Mouse (Mus musculus): ENCODE results near the gene Adcy4.
A peak's percentile ranks its signal among the peaks of the same experiment; 100 is the strongest.

Gene Adcy4

DNA sequence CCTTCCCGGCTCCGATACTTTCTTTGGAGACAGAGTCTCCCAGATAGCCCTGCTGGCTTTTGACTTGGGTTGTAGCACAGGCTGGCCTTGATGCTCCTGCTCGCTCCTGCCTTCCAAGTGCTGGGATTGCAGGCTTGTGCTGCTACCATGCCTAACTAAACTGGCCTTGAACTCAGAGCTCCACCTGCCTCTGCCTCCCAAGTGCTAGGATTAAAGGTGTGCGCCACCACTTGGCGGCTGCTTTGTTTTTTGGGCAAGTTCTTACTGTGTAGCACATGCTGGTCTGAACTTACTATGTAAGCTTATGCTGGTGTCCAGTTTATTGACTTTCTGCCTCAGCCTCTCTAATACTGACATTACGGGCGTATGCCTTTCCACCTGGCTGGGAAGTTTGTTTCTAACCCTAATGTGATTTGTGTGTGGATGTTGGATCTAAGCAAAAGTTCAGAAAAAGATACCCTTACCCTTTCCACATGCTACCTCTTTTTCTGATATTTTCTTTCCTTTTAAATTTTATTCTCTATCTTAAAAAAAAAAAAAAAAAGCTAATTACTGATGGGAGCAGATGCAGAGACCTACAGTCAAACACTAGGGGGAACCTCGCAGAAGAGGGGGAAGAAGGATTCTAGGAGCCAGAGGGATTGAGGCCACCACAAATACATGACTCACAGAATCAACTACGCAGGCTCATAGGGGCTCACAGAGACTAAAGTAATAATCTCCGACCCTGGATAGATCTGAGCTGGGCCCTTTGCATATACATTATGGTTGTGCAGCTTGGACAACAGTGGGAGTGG, 36.6 kb downstream of the Adcy4 start:
- DNase-seq = no peak

DNA sequence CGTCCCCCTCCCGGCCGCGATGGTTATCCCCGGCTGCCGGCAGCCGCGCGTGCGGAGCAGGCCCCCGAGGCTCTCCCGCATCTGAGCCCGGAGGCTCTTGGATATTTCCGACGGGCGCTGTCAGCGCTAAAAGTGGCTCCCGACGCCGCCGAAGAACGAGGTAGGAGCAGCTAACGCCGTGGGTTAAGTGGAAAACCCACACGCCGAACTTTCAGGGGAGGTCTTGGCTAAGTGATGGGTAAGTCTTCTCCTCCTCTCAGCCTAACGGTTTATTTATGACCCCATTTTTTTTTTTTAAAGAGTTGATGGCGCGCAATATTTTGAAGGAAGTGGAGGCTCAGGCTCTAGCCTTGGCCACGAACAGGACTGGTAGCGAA, 38.0 kb downstream of the Adcy4 start:
- DNase-seq = no peak

DNA sequence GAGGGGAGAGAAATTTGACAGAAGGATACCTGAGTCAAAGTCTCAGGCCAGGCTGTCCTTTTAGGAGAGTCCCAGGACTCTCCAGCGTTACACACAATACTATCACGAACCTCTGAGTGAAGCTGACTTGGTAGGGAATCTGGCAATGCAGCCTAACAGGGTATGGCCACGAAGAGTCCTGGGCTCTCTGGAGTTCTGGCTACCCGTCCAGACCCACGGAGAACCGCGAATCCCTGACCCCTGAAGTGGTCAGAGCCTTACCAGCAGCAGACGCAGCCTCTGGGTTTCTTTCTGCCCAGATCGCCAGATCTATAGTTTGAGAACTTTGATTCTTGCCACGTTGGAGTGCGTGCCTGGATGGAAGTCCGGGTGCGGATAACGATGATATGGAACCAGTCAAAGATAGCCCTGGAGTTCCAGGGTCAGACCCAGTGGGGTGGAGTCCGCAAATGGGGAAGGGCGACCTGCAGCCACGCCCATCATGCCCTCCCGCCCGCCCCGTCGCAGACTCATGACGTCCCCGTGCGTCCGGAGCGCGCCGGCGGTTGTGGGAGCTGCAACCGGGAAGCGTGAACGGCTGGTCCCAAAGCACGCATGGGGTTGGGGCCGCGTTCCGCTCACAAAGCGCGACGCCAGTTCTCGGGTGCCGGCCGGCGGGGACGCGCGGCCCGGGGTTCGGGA, 38.6 kb downstream of the Adcy4 start, which contains the start of the genes Dhrs1 and Nop9:
Dhrs1 (minus strand) TSS at position 511 of the 681 bp plus-strand sequence.
Nop9 (plus strand) TSS at position 514 of the 681 bp plus-strand sequence.
- DNase-seq = peak; percentile 82

DNA sequence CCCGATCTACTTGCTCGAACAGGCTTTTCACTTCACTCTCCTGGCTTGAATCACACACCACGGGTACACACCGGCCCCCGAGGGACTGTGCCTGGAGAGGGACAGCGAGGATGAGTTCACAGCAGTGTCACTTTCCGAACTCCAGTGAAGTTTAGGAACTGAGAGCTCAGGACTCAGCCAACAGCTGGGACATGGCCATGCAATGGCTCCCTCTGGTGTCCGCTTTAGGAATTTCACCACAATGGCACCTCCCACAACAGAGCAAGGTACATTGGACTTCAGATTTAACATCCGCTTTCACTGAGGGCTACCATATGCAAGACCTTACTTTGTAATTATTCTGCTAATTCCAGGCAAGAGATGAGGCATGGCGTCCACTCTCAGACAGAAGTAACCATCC, 40.2 kb downstream of the Adcy4 start:
- DNase-seq = peak; percentile 67

DNA sequence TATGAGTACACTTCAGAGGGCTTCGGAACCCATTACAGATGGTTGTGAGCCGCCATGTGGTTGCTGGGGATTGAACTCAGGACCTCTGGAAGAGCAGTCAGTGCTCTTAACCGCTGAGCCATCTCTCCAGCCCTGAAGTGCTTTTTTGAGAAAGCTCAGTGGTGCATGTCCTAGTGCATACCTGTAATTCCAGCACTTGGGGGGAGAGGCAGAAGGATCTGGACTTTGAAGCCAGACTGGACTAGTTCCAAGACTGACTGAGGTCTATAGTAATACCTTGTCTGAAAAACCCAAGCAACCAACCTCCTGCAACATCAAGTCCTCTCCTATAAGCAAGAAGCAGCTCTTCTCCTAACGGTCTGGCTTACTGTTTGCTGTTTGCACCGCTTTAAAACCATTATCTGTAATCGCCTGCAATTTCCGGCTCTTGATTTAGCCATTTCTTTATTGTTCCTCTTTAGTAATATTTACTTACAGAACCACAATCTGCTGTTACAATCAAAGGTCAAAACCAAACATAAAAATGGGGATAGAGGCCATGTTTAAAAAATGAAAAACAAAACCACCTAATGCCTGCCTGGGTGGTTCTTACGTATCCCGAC, 46.7 kb downstream of the Adcy4 start:
- DNase-seq = no peak

GRCm38 (mm10) chr14:55735758-55736157, 48.1 kb downstream of the Adcy4 start:
- no peak for DNase-seq

DNA sequence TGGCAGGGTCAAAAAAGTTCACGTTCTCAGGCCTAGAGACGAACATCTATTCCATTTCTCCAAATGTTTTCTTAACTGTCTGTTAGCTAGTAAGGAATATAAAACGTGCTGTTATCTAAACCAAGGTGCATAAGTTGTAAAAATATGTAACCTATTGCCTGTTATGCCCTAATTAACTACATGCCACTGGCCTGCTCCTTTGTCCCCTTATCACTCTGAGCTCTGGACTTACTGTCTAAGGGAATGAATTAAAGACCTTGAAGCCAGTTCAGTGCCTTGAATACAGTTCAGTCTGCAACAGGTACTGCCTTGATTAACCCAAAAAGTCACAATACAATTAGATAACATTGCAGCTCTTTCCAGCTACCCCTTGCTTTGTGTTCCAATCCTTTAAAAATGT, 48.6 kb downstream of the Adcy4 start:
- DNase-seq = no peak

DNA sequence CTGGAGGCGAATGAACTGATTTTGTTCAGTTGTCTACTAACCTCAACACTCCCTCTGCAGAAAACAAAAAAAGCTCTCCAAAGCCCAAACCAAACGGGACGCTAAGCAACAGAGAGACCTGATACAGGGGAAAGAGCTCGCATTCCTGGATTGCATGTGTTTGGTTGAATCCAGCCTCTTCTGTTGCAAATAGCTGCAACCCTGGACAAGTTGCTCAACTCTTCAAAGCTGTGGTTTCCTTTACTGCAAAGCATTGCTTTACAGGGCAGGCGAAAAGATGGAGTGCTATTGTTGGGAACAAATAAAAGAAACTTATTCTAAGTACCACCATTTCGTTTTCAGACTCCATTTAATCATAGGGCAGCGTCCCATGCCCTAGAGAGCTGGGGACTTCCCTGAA, 49.0 kb downstream of the Adcy4 start:
- no peak for DNase-seq

GRCm38 (mm10) chr14:55733889-55734288, 50.0 kb downstream of the Adcy4 start:
- no peak for DNase-seq

GRCm38 (mm10) chr14:55730531-55731032, 53.3 kb downstream of the Adcy4 start:
- DNase-seq = no peak

DNA sequence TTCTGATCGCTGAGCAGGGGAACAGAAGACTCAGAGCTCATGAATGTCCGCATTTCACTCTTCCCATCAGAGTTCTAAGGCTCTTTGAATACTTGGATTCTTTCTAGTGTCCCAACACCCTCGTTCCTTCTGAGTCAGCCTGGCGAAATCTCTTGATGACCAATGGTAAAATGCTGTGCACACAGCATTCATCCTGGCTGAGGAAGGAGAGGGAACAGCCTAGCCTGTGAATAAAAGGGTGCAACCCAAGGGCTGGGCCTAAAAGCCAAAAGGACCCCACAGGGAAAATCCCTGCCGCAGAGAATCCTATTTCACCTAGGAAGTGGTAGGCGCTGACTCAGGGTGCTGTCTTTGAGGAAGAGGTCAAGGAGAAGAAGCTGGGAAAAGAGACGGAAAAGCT, 53.8 kb downstream of the Adcy4 start:
- no peak for DNase-seq

DNA sequence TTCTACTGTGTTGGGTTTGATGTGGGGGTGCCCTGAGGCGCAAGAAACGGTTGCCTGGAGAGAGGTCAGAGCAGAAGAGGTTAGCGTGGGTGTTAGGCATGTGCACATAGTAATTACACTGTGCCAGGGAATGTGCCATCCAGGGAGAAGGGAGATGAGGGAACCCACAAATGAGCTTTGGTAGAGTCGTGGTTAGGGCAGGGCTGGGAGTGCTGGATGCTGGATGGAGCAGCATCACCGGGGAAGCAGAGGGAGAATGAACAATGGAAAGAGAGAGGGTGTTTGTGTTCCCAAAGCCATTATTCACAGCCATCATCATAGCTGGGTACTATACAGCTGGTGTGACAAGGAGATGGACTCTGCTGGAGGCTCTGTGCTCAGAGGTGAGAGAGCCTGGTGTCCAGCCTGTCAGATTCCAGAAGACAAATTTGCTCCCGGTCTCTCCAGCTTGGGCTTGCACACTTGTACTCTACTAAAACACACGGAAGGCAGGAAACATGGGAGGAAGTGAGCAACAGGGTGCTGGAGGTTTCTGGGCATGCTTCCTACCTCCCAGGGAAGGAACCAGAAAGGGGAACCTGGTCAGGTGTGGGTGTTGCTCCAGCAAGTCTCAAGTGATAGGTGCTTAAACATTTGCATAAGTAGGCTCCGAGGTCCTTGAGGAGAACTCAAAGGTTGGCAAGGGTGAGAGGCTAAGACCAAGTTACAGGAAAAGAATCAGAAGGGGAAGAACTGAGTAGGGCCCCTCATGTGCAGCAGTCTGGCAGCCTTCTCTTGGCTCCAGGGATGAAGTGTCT, 55.8 kb downstream of the Adcy4 start:
- no peak for DNase-seq

DNA sequence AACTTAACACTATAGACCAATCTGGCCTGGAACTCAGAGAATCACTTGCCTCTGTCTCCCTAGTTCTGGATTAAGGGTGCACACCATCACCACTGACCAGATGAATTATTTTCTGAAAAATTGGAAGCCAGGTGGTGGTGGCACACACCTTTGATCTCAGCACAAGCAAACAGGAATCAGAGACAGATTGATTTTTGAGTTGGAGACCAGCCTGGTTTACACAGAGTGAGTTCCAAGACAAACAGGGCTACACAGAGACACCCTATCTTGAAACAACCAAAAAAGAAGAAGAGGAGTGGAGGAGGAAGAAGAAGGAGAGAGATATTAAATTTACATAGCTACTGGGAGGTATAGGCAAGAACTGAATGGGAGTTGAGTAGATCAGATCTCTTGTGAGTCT, 57.6 kb downstream of the Adcy4 start:
- DNase-seq = no peak

DNA sequence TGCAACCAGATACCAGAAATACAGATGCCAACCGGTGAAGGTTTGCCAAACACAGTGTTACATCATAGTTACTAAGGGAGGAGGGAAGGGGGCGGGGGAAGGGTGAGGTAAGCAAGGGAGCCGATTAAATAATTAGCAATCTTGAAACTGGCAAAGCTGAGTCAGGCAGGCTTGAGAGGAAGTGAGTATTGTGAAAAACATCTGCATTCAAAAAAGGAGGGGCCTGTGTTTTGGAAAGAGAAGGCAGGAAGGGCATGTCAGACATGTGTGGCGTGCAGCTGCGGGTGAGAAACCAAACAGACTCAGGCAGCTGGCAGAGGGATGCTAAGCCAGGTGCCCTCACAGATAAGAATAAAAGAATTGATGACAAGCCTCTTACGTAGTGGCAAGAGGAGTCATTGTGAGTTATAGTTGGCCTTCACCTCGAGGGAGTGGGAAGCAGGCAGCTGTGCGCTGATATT, 59.5 kb downstream of the Adcy4 start:
- no peak for DNase-seq

DNA sequence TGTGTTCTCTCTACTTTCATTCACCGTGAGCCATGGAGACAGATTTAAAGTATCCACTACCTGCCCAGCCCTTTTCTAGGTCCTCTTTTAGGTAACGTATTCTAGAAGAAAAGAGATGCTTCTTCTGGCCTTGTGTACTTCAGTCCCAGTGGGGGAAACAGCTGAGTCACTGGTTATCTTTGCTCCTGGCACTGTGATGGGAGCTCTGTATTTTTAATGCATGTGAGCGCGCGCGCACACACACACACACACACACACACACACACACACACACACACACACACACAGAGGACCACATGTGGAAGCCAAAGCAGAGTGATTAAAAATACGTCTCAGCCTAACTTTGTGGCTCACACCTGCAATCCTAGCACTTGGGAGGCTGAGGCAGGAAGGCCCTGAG, 60.5 kb downstream of the Adcy4 start:
- DNase-seq = no peak

GRCm38 (mm10) chr14:55722438-55722945, 61.4 kb downstream of the Adcy4 start:
- DNase-seq = no peak

- DNase-seq = peak; percentile 93
Observed at GRCm38 (mm10) chr14:55721700-55722437, 62.0 kb downstream of the Adcy4 start, which contains the start of gene Rabggta. Rabggta (minus strand) TSS chr14:55722263.

DNA sequence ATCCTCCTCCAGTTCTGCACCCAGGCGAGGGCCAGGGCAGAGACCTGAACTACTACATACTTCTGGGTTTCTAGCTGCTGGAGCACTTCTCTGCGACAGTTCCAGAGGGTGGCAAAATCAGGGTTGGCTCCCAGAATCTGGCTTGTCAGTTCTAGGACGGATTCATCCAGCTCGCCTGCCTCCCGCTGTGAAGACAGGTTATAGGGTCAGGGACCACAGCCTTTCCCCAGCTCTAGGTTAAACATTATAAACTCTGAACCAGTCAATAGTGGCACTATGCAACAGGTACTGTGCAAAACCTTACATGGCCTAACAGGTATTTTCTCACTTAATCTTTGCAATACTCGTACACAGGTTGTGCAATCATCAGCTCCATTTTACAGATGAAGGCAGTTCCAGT, 62.8 kb downstream of the Adcy4 start:
- peak; percentile 31 for DNase-seq

DNA sequence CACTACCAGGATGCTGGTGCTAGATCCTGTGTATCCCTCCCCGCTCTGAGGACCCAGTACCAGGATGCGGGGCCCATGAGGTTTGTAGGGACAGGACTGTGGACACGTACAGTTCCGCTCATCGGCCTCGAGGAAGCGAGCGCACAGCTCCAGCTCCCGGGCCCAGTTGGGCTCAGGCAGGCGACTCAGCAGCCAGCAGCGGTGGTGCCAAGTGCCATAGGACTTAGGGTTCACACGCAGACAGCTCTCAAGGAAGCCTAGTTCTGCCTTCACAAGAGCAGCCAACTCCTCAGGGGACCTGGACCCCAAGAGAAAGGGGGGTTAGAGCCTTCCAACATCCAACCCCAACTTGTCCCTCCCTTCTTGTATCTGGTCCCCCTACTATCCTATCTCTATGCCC, 63.2 kb downstream of the Adcy4 start:
- DNase-seq = peak; percentile 30

DNA sequence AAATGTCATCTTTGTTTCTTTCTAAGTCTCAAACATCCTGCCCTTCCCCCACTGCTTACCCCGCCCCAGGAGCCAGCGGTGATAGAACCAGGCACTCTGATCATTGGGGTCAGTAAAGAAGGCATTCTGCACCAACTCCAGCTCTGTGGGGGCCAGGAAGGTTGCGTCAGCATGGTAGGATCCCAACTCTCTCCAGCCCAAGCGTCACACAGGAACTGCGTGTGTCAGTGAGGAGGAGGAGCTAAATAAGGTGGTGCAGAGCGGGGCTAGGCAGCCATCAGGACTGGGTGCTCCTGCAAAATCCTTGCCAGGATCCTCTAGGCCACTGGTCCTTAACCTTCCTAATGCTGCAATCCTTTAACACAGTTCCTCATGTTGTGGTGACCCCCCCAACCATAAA, 64.2 kb downstream of the Adcy4 start:
- DNase-seq = no peak
